Mouse (Mus musculus) small intestine, adult 2 months (tissue): ENCODE results near the gene Slc17a9.

Source experiments
- CTCF ChIP-seq: fragments of 200-500 bp; IDR thresholded peaks from 2 replicates; pipeline ENCODE4 v1.5.1; 2012; ENCODE audit warnings: low read depth, mild to moderate bottlenecking, control low read depth, inconsistent platforms, low read length, moderate library complexity, mixed read lengths; ENCODE audit not compliant: insufficient replicate concordance, insufficient read length; ENCODE audit errors: extremely low read depth
- POLR2A ChIP-seq: fragments of 200-500 bp; IDR thresholded peaks from 2 replicates; pipeline ENCODE4 v1.6.1; 2012; ENCODE audit warnings: low read depth, mild to moderate bottlenecking, control low read depth, inconsistent platforms, low read length, moderate library complexity

DNA sequence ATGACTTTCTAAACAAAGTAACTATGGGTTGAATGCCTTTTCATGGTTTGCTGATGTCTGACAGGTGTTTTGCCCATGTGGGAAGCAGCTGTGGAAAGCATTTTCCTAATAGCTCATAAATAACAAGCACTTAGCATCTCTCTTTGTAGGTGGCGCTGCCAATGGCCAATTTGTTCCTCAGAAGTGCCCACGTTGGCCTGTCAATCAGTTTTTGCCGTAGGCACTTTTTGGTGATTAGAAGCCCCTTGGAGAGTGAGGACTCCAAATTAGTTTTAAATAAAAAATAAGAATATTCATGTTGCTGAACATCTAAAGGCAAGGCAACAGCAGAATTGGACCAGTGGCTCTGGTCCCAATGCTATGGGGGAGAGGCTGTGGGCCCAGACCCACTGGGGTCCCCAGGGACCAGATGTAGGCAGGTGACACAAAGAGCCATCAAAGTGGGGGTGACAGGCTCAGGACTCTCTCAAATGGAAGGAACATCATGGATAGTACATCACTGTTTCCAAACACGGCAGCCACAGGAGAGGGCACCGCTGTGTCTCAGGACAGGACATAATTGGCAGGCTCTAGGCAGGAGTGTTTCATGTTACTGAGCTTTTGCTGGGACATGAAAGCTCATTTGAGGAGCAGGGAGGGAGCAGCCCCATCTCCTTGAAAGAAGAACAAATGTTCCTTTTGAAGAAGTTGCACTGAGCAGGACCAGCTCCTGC is 30.1 kb downstream of the Slc17a9 start:
- TF ChIP-seq POLR2A (no peak), CTCF (no peak)
